Mouse (Mus musculus): Measurements from ENCODE around the gene Ap1m2.

GRCm38 (mm10) chr9:21311695-21312094 is 442 bp downstream of the Ap1m2 start:
- TF ChIP-seq POLR2A (IDR thresholded peaks at IDR 0.05; ENCODE audit: extremely low read depth, insufficient read depth, low read length) (no peak), CTCF (IDR thresholded peaks at IDR 0.05; ENCODE audit: low read depth, low read length) (no peak)

Data from liver, adult 2 months (tissue).